Mouse (Mus musculus): ENCODE data around the gene 1190002N15Rik. TPM values are rescaled to one million over a fixed set of nuclear protein-coding genes. Genes with fewer than 3 reads are reported as not detected.

1190002N15Rik gene
- polyA plus RNA-seq, 1 experiment from 2014 or later = 2.4 TPM

GRCm38 (mm10) chr9:94491467-94491866 lies 46.4 kb downstream of the 1190002N15Rik start:
- Histone ChIP-seq H3K27ac (ENCODE audit: low read length) (no peak overlapping the region), H3K9ac (ENCODE audit: low read depth, low read length) (no peak overlapping the region), H3K4me1 (ENCODE audit: control insufficient read depth, low read depth, low read length) (no peaks in the 10 kb centered on the region), H3K4me2 (ENCODE audit: low read depth, low read length) (no peak overlapping the region), H3K36me3 (ENCODE audit: control insufficient read depth, insufficient read depth) (no peaks in the 10 kb centered on the region), H3K27me3 (ENCODE audit: control insufficient read depth, insufficient read depth, low read depth, low read length) (no peaks in the 10 kb centered on the region), H3K4me3 (ENCODE audit: low read depth, low read length) (no peak overlapping the region), H3K9me3 (replicated peaks; ENCODE audit: control insufficient read depth, low read length) (no peaks in the 10 kb centered on the region)
- WGBS (ENCODE audit: insufficient replicate concordance) = 27% methylated on average over 9 of the region's 9 CpGs
- no peak for ATAC-seq (ENCODE audit: low read depth)

DNA sequence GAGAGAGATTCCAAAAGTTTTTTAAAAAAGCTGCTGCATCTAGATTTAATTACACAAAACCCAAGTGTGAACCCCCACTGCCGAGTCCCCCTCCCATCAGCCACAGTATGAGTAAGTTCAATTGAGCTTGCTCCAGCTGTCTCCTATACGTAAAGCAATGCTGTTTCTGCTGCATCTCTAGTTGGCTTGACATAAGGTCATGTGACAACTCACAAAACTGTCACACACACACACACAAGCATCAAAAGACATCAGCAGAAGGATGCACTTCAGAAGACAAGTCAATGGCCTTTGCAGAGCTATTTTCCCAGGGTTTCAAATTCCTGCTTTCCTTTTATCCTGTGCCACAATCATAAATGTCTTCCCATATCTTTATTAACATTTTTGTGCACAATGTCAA lies 49.9 kb downstream of the 1190002N15Rik start:
- no peaks in the 10 kb centered on the region for H3K36me3 ChIP-seq (ENCODE audit: control insufficient read depth, insufficient read depth)
- H3K4me2 ChIP-seq (ENCODE audit: low read depth, low read length) = no peak overlapping the region
- H3K4me1 ChIP-seq (ENCODE audit: control insufficient read depth, low read depth, low read length) = no peaks in the 10 kb centered on the region
- no peaks in the 10 kb centered on the region for H3K9me3 ChIP-seq (replicated peaks; ENCODE audit: control insufficient read depth, low read length)
- no peak overlapping the region for H3K9ac ChIP-seq (ENCODE audit: low read depth, low read length)
- H3K27ac ChIP-seq (ENCODE audit: low read length) = no peak overlapping the region
- WGBS (ENCODE audit: insufficient replicate concordance) = 64% methylated on average over 2 of the region's 2 CpGs
- ATAC-seq (ENCODE audit: low read depth) = no peak
- H3K4me3 ChIP-seq (ENCODE audit: low read depth, low read length) = no peak overlapping the region
- no peaks in the 10 kb centered on the region for H3K27me3 ChIP-seq (ENCODE audit: control insufficient read depth, insufficient read depth, low read depth, low read length)

- 67% methylated on average over 6 of the region's 6 CpGs for WGBS (ENCODE audit: insufficient replicate concordance)
- no peaks in the 10 kb centered on the region for H3K9me3 ChIP-seq (replicated peaks; ENCODE audit: control insufficient read depth, low read length)
- no peak for ATAC-seq (ENCODE audit: low read depth)
These were observed 54.5 kb downstream of the 1190002N15Rik start for GRCm38 (mm10) chr9:94483291-94483879.

DNA sequence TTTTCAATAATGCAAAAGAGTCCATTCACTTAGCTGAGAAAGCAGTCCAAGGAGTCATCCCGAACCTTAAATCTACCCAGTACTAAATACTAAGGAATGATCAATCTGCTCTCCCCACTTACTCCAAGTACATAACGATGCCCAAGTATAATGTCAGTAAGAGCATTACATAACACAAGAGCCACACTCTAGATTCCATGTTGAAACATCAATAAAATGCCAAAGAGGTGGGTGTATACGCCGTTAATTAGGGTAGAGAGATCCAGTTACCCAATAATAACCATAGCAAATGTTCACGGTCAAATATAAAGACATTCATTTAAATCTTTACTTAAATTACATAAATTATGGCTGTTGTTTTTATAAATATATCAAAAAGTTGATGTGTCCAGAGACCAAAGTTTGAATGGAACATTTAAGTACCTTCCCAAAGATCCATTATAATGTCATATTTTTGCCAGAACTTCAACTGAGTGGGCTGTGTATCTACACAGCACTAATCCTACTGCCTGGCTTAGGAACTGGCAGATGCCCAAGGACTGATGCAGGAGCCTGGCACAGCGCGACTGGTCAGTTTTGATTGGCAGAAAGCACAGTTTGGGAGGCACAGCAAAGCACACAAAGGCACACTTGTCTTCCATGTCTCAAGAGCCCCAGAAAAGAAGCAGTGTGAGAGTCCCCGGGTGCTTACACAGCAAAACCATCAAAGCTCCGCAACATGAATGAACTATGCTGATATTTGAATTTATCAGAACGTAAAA lies 55.5 kb downstream of the 1190002N15Rik start:
- no peaks in the 10 kb centered on the region for H3K4me1 ChIP-seq (ENCODE audit: control insufficient read depth, low read depth, low read length)
- no peaks in the 10 kb centered on the region for H3K27me3 ChIP-seq (ENCODE audit: control insufficient read depth, insufficient read depth, low read depth, low read length)
- WGBS (ENCODE audit: insufficient replicate concordance) = 72% methylated on average over 10 of the region's 10 CpGs
- H3K4me2 ChIP-seq (ENCODE audit: low read depth, low read length) = no peak overlapping the region
- no peak overlapping the region for H3K4me3 ChIP-seq (ENCODE audit: low read depth, low read length)
- H3K27ac ChIP-seq (ENCODE audit: low read length) = no peak overlapping the region
- no peak for ATAC-seq (ENCODE audit: low read depth)
- no peaks in the 10 kb centered on the region for H3K9me3 ChIP-seq (replicated peaks; ENCODE audit: control insufficient read depth, low read length)
- H3K9ac ChIP-seq (ENCODE audit: low read depth, low read length) = no peak overlapping the region
- no peaks in the 10 kb centered on the region for H3K36me3 ChIP-seq (ENCODE audit: control insufficient read depth, insufficient read depth)

More at GRCm38 (mm10) chr9:94483291-94483879, 54.5 kb downstream of the 1190002N15Rik start:
- Histone ChIP-seq H3K4me1 (ENCODE audit: control insufficient read depth, low read depth, low read length) (no peaks in the 10 kb centered on the region), H3K4me2 (ENCODE audit: low read depth, low read length) (no peak overlapping the region), H3K27me3 (ENCODE audit: control insufficient read depth, insufficient read depth, low read depth, low read length) (no peaks in the 10 kb centered on the region), H3K4me3 (ENCODE audit: low read depth, low read length) (no peak overlapping the region), H3K27ac (ENCODE audit: low read length) (no peak overlapping the region), H3K9ac (ENCODE audit: low read depth, low read length) (no peak overlapping the region), H3K36me3 (ENCODE audit: control insufficient read depth, insufficient read depth) (no peaks in the 10 kb centered on the region)

DNA sequence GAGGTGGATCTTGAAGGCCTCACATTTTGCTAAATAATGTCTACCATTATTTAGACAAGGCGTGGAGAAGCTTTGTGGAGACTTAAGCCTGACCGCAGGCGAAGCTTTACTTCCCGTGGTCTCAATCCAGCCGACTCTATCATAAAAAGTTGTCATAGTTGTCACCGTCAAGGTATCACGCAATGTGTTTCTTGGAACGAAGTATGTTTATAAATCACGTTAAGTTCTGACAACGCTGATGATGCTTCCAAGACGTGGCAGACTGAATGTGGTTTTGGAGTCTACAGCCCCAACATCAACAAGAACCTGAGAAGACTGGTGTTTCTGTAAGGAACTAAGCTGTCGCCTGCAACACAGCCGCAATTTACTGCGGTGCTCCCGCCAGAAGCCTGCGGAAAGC lies 56.8 kb downstream of the 1190002N15Rik start:
- 74% methylated on average over 16 of the region's 16 CpGs for WGBS (ENCODE audit: insufficient replicate concordance)
- Histone ChIP-seq H3K4me3 (ENCODE audit: low read depth, low read length) (no peak overlapping the region), H3K27ac (ENCODE audit: low read length) (no peak overlapping the region), H3K36me3 (ENCODE audit: control insufficient read depth, insufficient read depth) (no peaks in the 10 kb centered on the region), H3K9me3 (replicated peaks; ENCODE audit: control insufficient read depth, low read length) (no peaks in the 10 kb centered on the region), H3K27me3 (ENCODE audit: control insufficient read depth, insufficient read depth, low read depth, low read length) (no peaks in the 10 kb centered on the region), H3K4me1 (ENCODE audit: control insufficient read depth, low read depth, low read length) (no peaks in the 10 kb centered on the region), H3K4me2 (ENCODE audit: low read depth, low read length) (no peak overlapping the region), H3K9ac (ENCODE audit: low read depth, low read length) (no peak overlapping the region)
- ATAC-seq (ENCODE audit: low read depth) = no peak

- whole genome bisulfite sequencing (ENCODE audit: insufficient replicate concordance) = 71% methylated on average over 6 of the region's 6 CpGs
- Histone ChIP-seq H3K9me3 (replicated peaks; ENCODE audit: control insufficient read depth, low read length) (no peaks in the 10 kb centered on the region), H3K4me1 (ENCODE audit: control insufficient read depth, low read depth, low read length) (no peaks in the 10 kb centered on the region), H3K27me3 (ENCODE audit: control insufficient read depth, insufficient read depth, low read depth, low read length) (no peaks in the 10 kb centered on the region), H3K9ac (ENCODE audit: low read depth, low read length) (no peak overlapping the region), H3K27ac (ENCODE audit: low read length) (no peak overlapping the region), H3K4me2 (ENCODE audit: low read depth, low read length) (no peak overlapping the region), H3K36me3 (ENCODE audit: control insufficient read depth, insufficient read depth) (no peaks in the 10 kb centered on the region), H3K4me3 (ENCODE audit: low read depth, low read length) (no peak overlapping the region)
- ATAC-seq (ENCODE audit: low read depth) = no peak
These were observed 58.5 kb downstream of the 1190002N15Rik start for GRCm38 (mm10) chr9:94479382-94479781.

DNA sequence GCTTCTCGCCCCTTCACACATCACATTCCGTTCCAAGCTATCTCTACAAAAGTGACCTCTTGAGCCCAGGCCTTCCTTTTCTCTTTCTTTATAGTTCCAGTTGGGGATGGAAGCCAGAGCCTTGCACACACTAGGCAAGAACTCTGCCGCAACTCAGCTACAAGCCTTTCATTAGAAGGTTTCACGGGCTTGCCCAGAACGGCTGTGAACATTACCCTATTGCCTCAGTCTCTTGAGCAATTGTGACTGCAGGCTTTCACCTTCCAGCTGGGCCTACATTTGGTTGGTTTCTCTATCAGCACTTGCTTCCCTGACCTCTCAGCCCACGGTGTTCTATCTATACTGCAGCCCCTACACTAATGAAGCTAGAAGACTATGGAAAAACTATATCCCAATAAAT lies 58.9 kb downstream of the 1190002N15Rik start:
- Histone ChIP-seq H3K9ac (ENCODE audit: low read depth, low read length) (no peak overlapping the region), H3K9me3 (replicated peaks; ENCODE audit: control insufficient read depth, low read length) (no peaks in the 10 kb centered on the region), H3K36me3 (ENCODE audit: control insufficient read depth, insufficient read depth) (no peaks in the 10 kb centered on the region), H3K4me2 (ENCODE audit: low read depth, low read length) (no peak overlapping the region), H3K27ac (ENCODE audit: low read length) (no peak overlapping the region), H3K4me1 (ENCODE audit: control insufficient read depth, low read depth, low read length) (no peaks in the 10 kb centered on the region), H3K4me3 (ENCODE audit: low read depth, low read length) (no peak overlapping the region), H3K27me3 (ENCODE audit: control insufficient read depth, insufficient read depth, low read depth, low read length) (no peaks in the 10 kb centered on the region)
- WGBS (ENCODE audit: insufficient replicate concordance) = 63% methylated on average over 6 of the region's 6 CpGs
- ATAC-seq (ENCODE audit: low read depth) = peak; percentile 72

DNA sequence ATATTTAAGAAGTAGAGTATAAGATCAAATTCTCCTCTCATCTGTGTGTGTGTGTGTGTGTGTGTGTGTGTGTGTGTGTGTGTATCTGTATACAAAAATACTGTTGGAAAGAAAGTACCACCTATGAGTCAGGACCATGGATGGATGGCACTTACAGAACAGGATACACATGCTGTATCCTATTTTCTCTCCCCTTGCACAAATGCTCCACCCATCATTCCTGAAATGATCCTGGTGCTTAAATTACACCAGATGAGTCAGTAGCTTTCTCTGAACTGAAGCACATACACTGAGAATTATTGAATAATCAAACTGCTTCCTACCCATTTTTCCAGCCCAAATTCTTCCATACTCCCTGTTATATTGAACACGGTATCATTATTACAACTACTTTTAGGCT lies 61.9 kb downstream of the 1190002N15Rik start:
- no peak for ATAC-seq (ENCODE audit: low read depth)
- H3K4me3 ChIP-seq (ENCODE audit: low read depth, low read length) = no peak overlapping the region
- H3K27ac ChIP-seq (ENCODE audit: low read length) = no peak overlapping the region
- no peak overlapping the region for H3K4me2 ChIP-seq (ENCODE audit: low read depth, low read length)
- H3K27me3 ChIP-seq (ENCODE audit: control insufficient read depth, insufficient read depth, low read depth, low read length) = no peaks in the 10 kb centered on the region
- 85% methylated on average over 1 of the region's 1 CpGs for WGBS (ENCODE audit: insufficient replicate concordance)
- no peaks in the 10 kb centered on the region for H3K4me1 ChIP-seq (ENCODE audit: control insufficient read depth, low read depth, low read length)
- H3K9me3 ChIP-seq (replicated peaks; ENCODE audit: control insufficient read depth, low read length) = no peaks in the 10 kb centered on the region
- no peaks in the 10 kb centered on the region for H3K36me3 ChIP-seq (ENCODE audit: control insufficient read depth, insufficient read depth)
- no peak overlapping the region for H3K9ac ChIP-seq (ENCODE audit: low read depth, low read length)

DNA sequence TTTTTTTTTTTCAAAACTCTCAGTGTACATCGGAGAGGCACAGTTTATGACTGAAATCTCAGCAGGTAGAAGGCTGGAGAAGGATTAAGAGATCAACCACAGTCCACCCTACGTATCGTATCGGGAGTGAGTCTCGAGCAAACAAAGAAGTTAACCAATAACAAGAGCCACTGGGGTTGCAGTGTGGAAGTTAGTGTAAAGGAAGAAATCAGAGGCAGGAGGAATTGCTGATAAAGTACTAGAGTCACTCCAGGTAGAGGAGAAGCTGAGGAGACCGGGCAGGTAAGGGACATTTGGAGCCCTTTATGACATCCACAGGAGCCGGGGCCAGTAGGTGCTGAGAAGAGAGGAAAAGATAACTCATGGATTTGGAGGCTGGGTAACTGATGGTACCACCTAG lies 64.0 kb downstream of the 1190002N15Rik start:
- Histone ChIP-seq H3K4me3 (ENCODE audit: low read depth, low read length) (peak overlapping the region; percentile 24; the same call in 1 of the 2 replicates), H3K27ac (ENCODE audit: low read length) (no peak overlapping the region), H3K36me3 (ENCODE audit: control insufficient read depth, insufficient read depth) (no peaks in the 10 kb centered on the region), H3K4me1 (ENCODE audit: control insufficient read depth, low read depth, low read length) (no peaks in the 10 kb centered on the region), H3K27me3 (ENCODE audit: control insufficient read depth, insufficient read depth, low read depth, low read length) (no peaks in the 10 kb centered on the region), H3K4me2 (ENCODE audit: low read depth, low read length) (peak overlapping the region; percentile 24; the same call in 1 of the 2 replicates), H3K9ac (ENCODE audit: low read depth, low read length) (no peak overlapping the region), H3K9me3 (replicated peaks; ENCODE audit: control insufficient read depth, low read length) (no peaks in the 10 kb centered on the region)
- 56% methylated on average over 7 of the region's 7 CpGs for WGBS (ENCODE audit: insufficient replicate concordance)
- peak; percentile 45; the same call in 1 of the 2 replicates for ATAC-seq (ENCODE audit: low read depth)
